Mouse (Mus musculus): ENCODE results near the gene Med20.

Gene Med20

DNA sequence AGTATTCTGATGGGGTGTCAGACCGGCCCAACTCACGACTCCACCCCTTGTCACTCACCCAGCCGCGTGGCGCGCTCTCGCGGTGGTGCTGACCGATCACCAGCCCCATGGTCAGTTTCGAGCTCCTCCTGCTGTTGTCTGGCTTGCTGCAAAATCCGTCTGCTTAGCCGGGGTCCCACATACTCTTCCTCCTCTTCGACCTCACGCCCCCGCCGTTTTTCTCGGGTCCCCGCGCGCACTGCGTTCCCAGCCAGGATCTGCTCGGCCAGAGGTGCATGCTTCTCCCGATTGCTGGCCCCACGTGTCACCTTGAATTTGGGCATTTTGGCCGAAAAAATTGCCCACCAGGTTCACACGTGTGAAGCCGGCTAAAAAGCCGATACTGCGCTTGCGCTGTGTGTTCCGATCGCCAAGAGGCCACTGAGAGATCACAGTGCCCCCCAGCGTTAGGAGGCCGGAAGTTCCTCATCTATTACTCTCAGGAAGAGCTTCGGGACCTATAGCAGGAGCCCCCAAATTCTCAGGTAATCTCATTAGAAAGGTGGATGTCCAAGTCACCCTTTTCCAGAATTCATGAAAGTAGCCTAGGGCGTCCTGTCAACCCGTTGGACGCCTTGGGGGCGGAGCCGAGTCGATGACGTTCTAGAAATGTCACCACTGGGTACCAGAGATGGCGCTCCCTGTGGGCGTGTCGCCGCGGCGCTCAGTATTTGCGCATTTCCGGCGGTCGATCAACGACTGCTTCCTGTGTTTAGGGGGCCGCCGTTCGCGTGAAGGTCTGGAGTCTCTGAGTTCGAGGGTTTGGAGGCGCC lies at the start of gene Med20, which contains the start of the genes Bysl and Gm20517:
TSS of gene Med20 (plus strand) at position 734 of the 812 bp plus-strand sequence.
TSS of gene Bysl (minus strand) at position 644 of the 812 bp plus-strand sequence.
TSS of gene Gm20517 (plus strand) at position 741 of the 812 bp plus-strand sequence.
- in situ Hi-C loops (cut with MboI, MseI), result no loop called here

DNA sequence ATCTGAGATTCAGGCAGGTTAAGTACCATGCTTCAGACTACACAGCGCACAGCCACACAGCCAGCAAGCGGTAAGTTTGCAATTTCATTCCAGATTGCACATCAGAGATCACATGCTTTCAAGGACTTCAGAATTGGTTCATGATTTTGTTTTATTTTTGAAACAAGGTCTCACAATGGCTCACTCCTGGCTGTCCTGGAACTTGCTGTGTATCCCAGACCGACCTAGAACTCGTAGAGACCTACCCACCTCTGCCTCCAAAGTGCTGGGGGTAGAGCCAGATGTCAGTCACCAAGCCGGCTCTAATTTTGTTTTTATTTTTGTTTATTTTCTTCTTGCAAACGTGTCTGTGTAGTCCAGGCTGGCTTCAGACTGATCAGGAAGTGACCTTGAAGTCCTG lies 48.5 kb upstream of the Med20 start:
- in situ Hi-C loops (cut with MboI, MseI), result no loop called here

DNA sequence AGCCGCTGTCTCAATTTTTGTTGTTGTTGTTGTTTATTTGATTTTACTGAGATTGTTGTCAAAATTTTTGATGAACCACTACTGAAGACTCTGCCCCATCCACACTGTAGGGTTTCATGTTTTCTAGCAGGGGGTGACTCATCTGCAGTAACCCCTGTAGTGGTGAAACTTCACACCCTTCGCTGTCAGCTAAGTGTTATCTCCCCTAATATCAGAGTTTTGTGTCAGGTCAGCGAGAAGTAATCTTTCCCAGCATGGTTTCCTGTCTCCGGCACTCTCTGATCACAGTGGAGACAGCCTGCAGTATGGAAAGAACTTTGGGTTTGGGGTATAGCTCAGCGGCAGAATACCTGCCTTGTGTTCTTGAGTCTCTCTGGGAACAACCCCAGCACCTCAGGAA lies 46.8 kb upstream of the Med20 start:
- in situ Hi-C loops (cut with MboI, MseI), result no loop called here

GRCm38 (mm10) chr17:47566133-47566532 lies 45.2 kb upstream of the Med20 start:
- in situ Hi-C loops (cut with MboI, MseI), result no loop called here

GRCm38 (mm10) chr17:47567271-47567670 lies 44.1 kb upstream of the Med20 start:
- in situ Hi-C loops (cut with MboI, MseI), result no loop called here

GRCm38 (mm10) chr17:47568389-47568788 lies 43.0 kb upstream of the Med20 start:
- in situ Hi-C loops (cut with MboI, MseI), result no loop called here

DNA sequence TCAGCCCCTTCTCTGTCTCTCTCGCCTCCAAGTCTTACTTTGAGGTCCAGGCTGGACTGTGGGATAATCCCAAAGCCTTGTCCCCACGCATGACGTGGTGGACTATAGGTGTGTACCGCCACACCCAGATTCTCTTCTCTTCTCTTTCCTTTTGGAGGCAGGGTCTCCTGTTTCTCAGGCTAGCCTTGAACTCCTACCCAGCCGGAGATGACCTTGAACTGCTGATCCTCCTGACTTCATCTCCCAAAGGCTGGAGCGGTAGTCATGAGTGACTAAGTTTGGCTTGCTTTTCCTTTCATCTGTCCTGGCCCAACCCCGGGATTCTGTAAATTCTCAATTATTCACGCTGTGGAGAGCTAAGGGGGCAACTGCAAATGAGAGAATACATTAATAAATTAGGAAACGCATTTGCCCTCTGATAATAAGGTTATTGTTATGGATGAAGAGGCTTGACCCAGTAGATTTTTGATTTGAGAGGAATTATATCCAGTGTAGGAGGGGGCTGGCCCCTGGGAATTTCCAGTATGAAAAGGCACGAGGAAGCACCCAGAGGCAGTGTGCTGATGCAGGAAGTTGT lies 42.3 kb upstream of the Med20 start:
- in situ Hi-C loops (cut with MboI, MseI), result no loop called here

- in situ Hi-C loops (cut with MboI, MseI), result no loop called here
Observed at GRCm38 (mm10) chr17:47571621-47572020, 39.8 kb upstream of the Med20 start.

DNA sequence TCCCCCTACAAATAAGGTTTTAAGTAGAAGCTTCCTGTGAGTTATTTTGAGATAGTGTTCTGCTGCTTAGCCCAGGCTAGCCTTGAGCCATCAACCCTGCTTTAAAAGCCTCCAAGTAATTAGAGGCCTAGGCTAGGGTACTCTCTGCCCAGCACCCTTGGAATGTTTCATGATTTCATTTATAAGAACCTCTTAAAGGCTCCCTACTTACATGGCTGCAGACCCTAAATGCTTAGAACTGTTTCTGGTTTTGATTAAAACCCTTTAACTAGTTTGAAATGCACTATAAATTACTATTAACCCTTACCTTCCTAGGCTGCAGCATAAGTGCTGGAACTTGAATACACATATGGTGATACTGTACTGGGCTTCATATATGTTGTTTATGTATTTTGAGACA lies 38.9 kb upstream of the Med20 start:
- in situ Hi-C loops (cut with MboI, MseI), result no loop called here

DNA sequence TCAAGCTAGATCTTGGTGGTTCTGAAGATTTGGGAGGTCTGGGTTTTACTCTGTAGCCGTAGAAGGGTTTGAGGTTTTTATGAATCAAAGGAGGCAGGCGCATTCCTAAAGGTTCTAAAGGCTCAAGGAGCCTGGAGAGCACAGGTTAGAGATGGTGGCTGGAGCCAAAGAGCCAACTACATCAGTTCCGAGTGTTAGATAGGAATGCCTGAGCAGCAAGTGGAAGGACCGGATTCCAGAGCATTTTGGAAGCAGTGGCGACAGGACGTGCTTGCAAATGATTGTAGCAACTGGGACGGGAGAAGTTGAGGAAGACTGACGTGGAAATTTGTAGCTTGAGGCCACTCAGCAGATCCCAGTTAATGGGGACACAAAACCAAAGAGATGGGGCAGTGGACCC lies 37.4 kb upstream of the Med20 start:
- in situ Hi-C loops (cut with MboI, MseI), result no loop called here

GRCm38 (mm10) chr17:47574830-47575229 lies 36.6 kb upstream of the Med20 start:
- in situ Hi-C loops (cut with MboI, MseI), result no loop called here

DNA sequence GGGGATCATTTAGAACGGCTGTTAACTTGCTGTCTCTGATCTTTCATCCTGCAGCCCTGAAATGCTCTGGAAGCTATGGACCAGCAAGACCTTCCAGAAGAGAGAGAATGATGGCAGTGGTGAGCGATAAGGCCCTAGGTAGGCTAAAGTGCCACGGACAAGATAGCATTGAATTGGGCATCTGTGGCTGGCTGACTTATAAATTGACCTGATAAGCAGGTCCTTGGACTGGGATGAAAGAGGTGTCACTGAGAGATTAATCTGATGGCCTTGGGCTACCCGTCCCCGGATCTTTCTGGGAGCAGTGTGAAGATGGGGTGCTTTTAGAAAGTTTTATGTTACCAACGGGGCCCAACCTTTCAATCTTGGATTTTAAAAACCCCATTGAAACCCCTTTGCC lies 32.7 kb upstream of the Med20 start:
- in situ Hi-C loops (cut with MboI, MseI), result no loop called here

DNA sequence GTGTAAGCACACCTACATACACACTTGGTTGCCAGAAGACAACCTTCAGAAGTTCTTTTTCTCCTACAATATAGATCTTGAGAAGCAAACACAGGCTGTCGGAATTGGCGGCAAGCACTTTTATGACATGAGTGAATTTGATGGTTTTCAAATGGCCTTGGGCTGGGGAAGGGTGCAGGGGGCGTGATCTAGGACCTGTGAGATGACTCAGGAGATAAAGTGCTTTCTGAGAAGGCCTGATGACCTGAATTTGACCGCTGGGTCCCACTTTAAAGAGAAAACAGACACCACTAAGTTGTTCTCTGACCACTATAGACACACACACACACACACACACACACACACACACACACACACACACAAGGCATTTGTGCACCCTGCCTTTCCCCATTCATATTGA lies 30.4 kb upstream of the Med20 start:
- in situ Hi-C loops (cut with MboI, MseI), result no loop called here

DNA sequence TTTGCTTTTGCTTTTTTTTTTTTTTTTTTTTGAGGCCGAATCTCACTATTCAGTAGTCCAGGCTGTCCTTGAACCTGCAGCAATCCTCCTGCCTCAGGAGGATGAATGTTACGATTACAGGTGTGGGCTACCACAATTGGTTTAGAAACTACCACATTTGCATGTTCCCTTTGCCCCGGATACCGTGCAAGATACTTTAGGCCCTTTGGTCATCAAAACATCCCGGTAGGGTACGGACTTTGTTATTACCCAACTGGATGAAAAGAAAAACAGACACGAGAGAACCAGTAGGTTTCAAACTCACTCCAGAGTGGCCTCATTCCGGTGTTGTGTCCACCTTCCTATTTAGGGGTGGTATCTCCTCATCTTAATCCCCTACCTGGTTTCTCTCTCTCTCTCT lies 22.9 kb upstream of the Med20 start:
- in situ Hi-C loops (cut with MboI, MseI), result no loop called here

GRCm38 (mm10) chr17:47591073-47591472 lies 20.3 kb upstream of the Med20 start:
- in situ Hi-C loops (cut with MboI, MseI), result loop anchor here (10.0 kb wide), 1 partner anchor 704 kb away; the partner anchor contains the start of gene Treml2

DNA sequence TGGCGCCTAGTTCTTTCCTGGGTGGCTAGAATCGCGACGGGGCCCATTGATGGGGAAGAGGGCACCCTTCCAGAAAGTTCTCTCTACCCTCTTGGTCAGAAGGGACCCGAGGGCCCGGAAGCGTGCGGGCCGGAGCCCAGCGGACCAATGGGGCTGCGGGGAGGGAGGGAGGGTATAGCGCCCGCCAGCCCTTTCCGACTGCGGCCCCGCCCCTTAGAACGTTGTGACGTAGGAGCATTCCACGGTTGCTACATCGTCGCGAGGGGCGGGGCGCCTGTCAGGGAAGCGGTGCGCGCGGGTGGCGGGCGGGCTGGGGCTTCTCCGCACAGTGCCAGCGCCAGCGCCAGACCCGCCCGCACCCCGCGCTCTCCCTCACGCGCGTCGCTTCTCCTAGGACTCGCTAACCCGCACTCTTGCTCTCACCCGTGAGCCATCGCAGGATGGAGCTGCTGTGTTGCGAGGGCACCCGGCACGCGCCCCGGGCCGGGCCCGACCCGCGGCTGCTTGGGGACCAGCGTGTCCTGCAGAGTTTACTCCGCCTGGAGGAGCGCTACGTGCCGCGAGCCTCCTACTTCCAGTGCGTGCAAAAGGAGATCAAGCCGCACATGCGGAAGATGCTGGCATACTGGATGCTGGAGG lies 18.0 kb upstream of the Med20 start:
- in situ Hi-C loops (cut with MboI, MseI), result loop anchor here (10.0 kb wide), 1 partner anchor 701 kb away; the partner anchor contains the start of gene Treml2

GRCm38 (mm10) chr17:47593854-47594182 lies 17.6 kb upstream of the Med20 start:
- in situ Hi-C loops (cut with MboI, MseI), result loop anchor here (10.0 kb wide), 1 partner anchor 701 kb away; the partner anchor contains the start of gene Treml2

- in situ Hi-C loops (cut with MboI, MseI), result loop anchor here (10.0 kb wide), 1 partner anchor 700 kb away; the partner anchor contains the start of gene Treml2
Observed at GRCm38 (mm10) chr17:47594183-47594968, 17.0 kb upstream of the Med20 start.

GRCm38 (mm10) chr17:47594969-47595247 lies 16.5 kb upstream of the Med20 start:
- in situ Hi-C loops (cut with MboI, MseI), result loop anchor here (5.0 to 10.0 kb wide), 2 partner anchors 83 to 700 kb away; partner anchors contain the start of gene Treml2

DNA sequence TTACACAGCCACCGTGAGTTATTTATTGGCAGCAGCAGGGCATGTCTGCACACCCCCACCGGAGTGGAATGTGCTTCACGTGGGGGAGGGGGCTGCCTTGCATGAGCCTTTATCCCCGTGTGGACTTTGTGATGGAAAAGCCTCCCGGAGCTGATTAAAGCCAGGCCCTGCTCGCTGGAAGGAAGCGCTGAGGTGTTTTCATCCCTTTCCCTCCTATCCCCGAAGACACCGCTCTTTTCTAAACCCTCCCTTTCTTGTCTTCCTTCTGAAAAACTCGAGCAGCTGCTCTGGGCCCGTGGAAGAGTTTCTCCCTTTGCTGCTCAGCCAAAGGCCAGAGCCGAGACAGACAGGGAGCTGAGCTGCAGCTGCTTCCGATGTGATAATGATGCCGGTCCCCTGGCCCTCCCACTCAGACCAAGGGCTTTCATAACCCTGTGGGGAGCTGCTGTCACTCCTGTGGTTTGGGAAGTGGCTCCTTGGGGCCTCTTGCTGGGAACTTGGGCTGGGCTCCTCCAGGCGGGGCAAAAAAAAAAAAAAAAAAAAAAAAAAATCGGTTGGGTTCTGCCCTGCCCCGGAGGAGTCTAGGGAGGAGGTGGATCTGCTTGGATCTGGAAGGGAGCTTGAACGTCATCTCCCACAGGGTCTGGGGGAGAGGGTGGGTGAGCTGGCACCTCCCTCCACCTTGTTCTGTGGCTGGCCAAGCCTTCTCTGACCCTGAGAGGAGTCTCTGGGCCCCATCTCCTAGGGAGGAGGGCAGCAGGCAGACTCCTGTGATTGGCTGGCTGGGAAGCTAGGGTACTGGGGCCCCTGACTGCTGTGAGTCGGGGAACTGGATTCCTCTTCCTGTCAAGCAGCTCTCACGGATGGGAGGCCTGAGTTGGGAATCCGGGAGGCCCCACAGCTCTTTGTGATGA lies 15.9 kb upstream of the Med20 start:
- in situ Hi-C loops (cut with MboI, MseI), result loop anchor here (5.0 to 10.0 kb wide), 2 partner anchors 83 to 699 kb away; partner anchors contain the start of gene Treml2

Measured in regulatory T cell (primary cell).